Mouse (Mus musculus) ES-Bruce4 (cell line): ENCODE measurements around the gene Zfp317. TPM values are rescaled to one million over a fixed set of nuclear protein-coding genes. Genes with fewer than 3 reads are reported as not detected.

Experiments used
- H3K27ac ChIP-seq: 2 replicates; pipeline ENCODE4 v1.5.1; 2012; ENCODE audit warnings: low read length, inconsistent platforms; ENCODE audit not compliant: insufficient read depth
- H3K27me3 ChIP-seq: 2 replicates; pipeline ENCODE4 v1.6.1; 2012; ENCODE audit warnings: mild to moderate bottlenecking, low read length, inconsistent platforms; ENCODE audit not compliant: control insufficient read depth, poor library complexity, insufficient read depth, severe bottlenecking
- H3K36me3 ChIP-seq: 2 replicates; pipeline ENCODE4 v1.6.1; 2012; ENCODE audit warnings: inconsistent platforms, mild to moderate bottlenecking, low read length, moderate library complexity; ENCODE audit not compliant: control insufficient read depth, poor library complexity, insufficient read depth, severe bottlenecking
- H3K4me1 ChIP-seq: one replicate; pipeline ENCODE4 v1.8.1; 2011; ENCODE audit warnings: low read length; ENCODE audit not compliant: control insufficient read depth, insufficient read depth
- H3K4me3 ChIP-seq: 2 replicates; pipeline ENCODE4 v1.5.1; 2011; ENCODE audit warnings: low read depth, mild to moderate bottlenecking, low read length
- H3K9ac ChIP-seq: 2 replicates; pipeline ENCODE4 v1.6.1; 2012; ENCODE audit warnings: low read depth, mild to moderate bottlenecking, inconsistent platforms; ENCODE audit not compliant: poor library complexity, severe bottlenecking
- H3K9me3 ChIP-seq: replicated peaks from 2 replicates; pipeline ENCODE4 v1.6.1; 2012; ENCODE audit warnings: mild to moderate bottlenecking, low read length, inconsistent platforms; ENCODE audit not compliant: control insufficient read depth, poor library complexity, insufficient read depth, severe bottlenecking
- CTCF ChIP-seq: IDR thresholded peaks from one replicate; pipeline ENCODE4 v1.8.1; 2011; ENCODE audit warnings: low read depth, low read length
- EP300 ChIP-seq: IDR thresholded peaks from 2 replicates; pipeline ENCODE4 v1.6.1; 2011; ENCODE audit warnings: low read depth, low read length; ENCODE audit not compliant: insufficient read depth
- POLR2A ChIP-seq: IDR thresholded peaks from one replicate; pipeline ENCODE4 v1.8.1; 2011; ENCODE audit warnings: low read length; ENCODE audit not compliant: insufficient read depth
- polyA plus RNA-seq: library from polyadenylated mRNA; stranded (reverse); fragments of >200 nt; gene quantifications from 2 replicates; pipeline ENCODE4 v1.2.4, GENCODE M21; 2011; ENCODE audit warnings: low read depth; ENCODE audit not compliant: missing spikeins, insufficient read depth, insufficient read length

The Zfp317 gene
- 32.9 and 34.6 TPM in 2 replicates for polyA plus RNA-seq

DNA sequence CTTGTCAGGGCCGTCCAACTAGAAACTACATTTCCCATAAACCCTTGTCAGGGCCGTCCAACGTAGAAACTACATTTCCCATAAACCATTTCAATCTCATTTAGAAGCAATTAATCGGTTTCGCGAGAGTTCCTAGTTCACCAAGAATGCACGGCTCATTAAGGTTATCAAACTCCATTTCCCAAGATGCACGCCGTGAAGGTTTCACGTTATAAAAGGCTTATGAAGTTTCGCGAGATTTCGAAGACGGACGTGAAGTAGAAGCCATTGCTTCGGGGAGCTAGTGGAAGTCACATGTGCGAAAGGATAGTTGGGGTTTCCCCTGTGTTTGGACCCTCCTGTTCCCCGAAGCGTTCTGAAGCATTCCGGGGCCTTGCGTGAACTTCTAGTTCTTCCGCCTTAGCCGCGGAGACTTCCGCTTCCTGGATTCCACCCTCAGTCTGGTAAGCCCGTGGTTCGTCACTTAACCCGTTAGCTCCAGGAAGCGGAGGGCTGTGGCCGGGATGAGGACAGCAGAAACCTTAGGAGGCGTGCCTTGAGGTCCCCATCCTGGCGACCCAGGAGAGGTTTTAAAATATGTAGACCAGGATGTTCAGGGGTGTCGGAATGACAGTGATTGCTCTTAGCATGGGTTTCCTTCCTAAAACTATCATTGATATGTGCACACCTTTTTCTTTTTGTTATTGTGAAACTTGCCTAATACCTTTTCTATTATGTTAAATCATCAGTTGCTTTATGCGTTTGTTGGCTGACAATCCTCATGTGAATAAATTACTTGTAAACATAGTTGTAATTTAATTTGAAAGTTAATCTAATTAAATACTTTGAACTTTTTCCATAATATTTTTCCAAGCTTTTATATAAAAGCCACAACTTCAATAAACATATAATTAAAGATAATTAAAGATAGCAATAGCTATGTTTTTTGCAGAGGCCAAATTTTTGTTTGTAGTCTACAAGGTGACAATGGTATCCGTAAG lies at the start of gene Zfp317:
Gene Zfp317 (plus strand): TSS at position 260 of the 980 bp plus-strand sequence.
- H3K4me3 ChIP-seq = peak within 1 kb of the TSS; percentile 70
- no peaks in the 10 kb centered on the region for H3K27me3 ChIP-seq
- no peaks in the 10 kb centered on the region for H3K4me1 ChIP-seq
- H3K36me3 ChIP-seq = peaks cover 5% of the 10 kb centered on the region
- H3K9me3 ChIP-seq = no peaks in the 10 kb centered on the region
- TF ChIP-seq EP300 = 0 out of 2 replicates have a peak, but pooled peaks have one; percentile 18
- TF ChIP-seq CTCF = no peak
- TF ChIP-seq POLR2A = peak; percentile 56
- peak within 1 kb of the TSS; percentile 70 for H3K27ac ChIP-seq
- H3K9ac ChIP-seq = peak within 1 kb of the TSS; percentile 25

DNA sequence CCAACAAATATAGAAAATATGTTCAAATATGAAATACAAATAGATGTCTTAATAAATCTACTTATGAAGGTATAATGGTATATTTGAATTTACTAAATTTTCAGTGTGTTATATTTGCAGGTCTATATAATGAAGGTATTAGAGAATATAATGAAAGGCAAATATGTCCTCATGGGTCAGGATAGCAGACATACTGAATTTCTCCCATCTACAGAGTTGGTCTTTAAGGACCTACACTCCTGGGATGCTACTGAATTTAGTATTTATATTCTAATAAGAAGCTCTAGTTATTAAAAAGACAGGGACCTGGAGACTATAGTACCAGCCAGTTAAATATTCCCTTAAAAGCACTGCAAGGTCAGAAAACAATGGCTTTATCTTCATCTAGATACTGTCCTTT lies 39.6 kb upstream of the Zfp317 start, which contains the start of gene Olfr855:
Gene Olfr855 (plus strand): TSS at position 301 of the 400 bp plus-strand sequence.
- TF ChIP-seq POLR2A = no peak
- TF ChIP-seq CTCF = no peak
- no peak for TF ChIP-seq EP300
- no peaks in the 10 kb centered on the region for H3K9me3 ChIP-seq
- no peaks in the 10 kb centered on the region for H3K27me3 ChIP-seq

DNA sequence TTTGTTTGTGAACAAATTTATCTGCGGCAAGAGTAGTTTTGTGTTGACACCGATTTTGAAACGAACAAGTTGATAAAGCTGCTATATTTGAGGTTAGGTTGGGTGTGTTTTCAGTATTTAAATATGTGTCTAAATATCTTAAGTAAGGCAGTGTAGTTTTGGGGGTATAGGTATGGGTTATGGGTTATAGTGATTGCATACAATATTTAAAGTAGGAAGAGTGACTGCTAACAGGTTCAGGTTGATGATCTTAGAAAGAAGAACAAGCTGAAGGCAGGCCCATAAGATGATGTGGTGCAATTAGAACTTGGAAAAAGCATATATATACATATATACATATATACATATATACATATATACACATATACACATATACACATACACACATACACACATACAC lies 605 bp upstream of the Zfp317 start:
- H3K4me3 ChIP-seq = no peak overlapping the region
- peaks cover 4% of the 10 kb centered on the region for H3K36me3 ChIP-seq
- H3K27ac ChIP-seq = no peak overlapping the region
- no peak for TF ChIP-seq CTCF
- no peak for TF ChIP-seq EP300
- no peak for TF ChIP-seq POLR2A
- no peaks in the 10 kb centered on the region for H3K27me3 ChIP-seq
- H3K9me3 ChIP-seq = no peaks in the 10 kb centered on the region
- no peak overlapping the region for H3K9ac ChIP-seq
- H3K4me1 ChIP-seq = no peaks in the 10 kb centered on the region

More for the DNA sequence above, 39.6 kb upstream of the Zfp317 start, which contains the start of gene Olfr855:
- no peaks in the 10 kb centered on the region for H3K4me1 ChIP-seq
- H3K9ac ChIP-seq = no peak within 1 kb of the TSS
- H3K4me3 ChIP-seq = no peak within 1 kb of the TSS
- H3K27ac ChIP-seq = no peak within 1 kb of the TSS
- H3K36me3 ChIP-seq = no peaks in the 10 kb centered on the region

DNA sequence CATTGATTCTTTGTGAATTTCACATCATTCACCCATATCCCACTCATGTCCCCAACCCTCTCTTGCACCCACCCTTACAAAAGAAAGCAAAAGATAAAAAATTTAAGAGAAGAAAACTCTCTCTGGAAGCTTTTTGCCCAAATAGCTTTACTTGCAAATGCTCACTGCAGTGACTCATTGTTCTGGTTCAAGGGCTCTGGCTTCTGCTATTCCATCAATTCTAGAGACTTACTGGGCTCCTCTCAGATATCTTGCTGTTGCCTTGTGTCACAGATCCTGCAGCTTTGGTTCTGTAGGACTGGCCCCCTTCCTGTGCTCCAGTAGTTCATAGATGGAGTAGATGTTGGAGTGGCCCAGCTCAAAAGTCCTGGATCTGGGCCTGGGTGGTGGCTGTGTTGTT lies 7.7 kb downstream of the Zfp317 start:
- Histone ChIP-seq H3K4me3 (no peak overlapping the region), H3K27me3 (no peaks in the 10 kb centered on the region), H3K9me3 (no peaks in the 10 kb centered on the region), H3K4me1 (no peaks in the 10 kb centered on the region), H3K27ac (no peak overlapping the region), H3K36me3 (peaks cover 17% of the 10 kb centered on the region), H3K9ac (no peak overlapping the region)
- no peak for TF ChIP-seq POLR2A

DNA sequence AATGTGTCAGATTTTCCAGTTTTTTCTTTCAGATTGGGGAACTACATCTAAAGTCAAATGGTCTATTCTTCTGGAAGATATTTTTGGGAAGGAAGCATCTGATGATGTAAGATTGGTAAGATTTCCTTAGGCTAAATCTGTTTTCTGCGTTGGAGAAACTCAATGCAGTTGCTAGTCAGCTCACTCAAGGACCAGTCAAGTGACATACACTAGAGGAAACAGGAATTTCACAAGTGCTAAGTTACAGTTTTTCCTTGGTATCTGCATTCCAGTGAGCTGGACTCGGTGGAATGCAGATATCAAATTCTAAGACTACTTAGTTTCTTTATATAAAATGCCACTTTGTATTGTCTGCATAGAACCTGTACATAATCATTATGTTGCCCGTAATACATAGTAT lies 23.3 kb downstream of the Zfp317 start:
- no peak overlapping the region for H3K27ac ChIP-seq
- no peaks in the 10 kb centered on the region for H3K27me3 ChIP-seq
- peaks cover 56% of the 10 kb centered on the region for H3K36me3 ChIP-seq
- H3K9me3 ChIP-seq = no peaks in the 10 kb centered on the region
- H3K4me1 ChIP-seq = no peaks in the 10 kb centered on the region
- H3K9ac ChIP-seq = no peak overlapping the region
- no peak overlapping the region for H3K4me3 ChIP-seq
- no peak for TF ChIP-seq POLR2A
- no peak for TF ChIP-seq CTCF
- no peak for TF ChIP-seq EP300

DNA sequence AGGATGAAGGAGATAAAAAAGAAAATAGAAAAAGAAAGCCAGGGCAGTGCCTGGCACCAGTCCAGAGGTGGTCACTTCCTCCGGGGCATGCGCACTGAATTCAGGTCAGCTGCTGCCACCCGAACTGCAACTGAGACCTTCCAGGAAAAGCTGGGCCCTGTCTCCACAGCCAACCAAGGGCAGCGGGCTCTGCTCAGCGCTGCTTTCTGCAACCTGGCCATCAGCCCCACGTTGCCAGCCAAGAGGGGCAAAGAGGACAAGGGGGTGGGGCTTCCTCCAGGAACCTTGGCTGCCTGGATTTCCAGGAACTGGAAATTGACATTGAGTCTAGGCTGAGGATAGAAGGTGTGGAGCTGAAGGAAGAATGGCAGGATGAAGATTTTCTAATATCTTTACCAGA lies 68.4 kb downstream of the Zfp317 start:
- Histone ChIP-seq H3K27ac (no peak overlapping the region), H3K4me1 (no peaks in the 10 kb centered on the region), H3K9ac (no peak overlapping the region), H3K4me3 (no peak overlapping the region), H3K36me3 (no peaks in the 10 kb centered on the region), H3K9me3 (no peaks in the 10 kb centered on the region), H3K27me3 (no peaks in the 10 kb centered on the region)
- TF ChIP-seq EP300 (no peak), POLR2A (no peak), CTCF (no peak)
